Mouse (Mus musculus): ENCODE measurements around the gene Gse1. TPM values are rescaled to one million over a fixed set of nuclear protein-coding genes. Genes with fewer than 3 reads are reported as not detected.

Gene Gse1
- polyA plus RNA-seq, 1 experiment: 17.1 TPM

GRCm38 (mm10) chr8:120581329-120581728, 353.1 kb downstream of the Gse1 start:
- TF ChIP-seq GATA1 (IDR thresholded peaks at IDR 0.05; ENCODE audit: low read length): no peak
- no peak for TF ChIP-seq TAL1 (IDR thresholded peaks at IDR 0.05; ENCODE audit: low read length)
- Histone ChIP-seq H3K36me3 (ENCODE audit: control insufficient read depth) (peaks cover 94% of the 10 kb centered on the region), H3K4me3 (replicated peaks) (no peak overlapping the region), H3K4me1 (ENCODE audit: control insufficient read depth) (peaks cover 18% of the 10 kb centered on the region), H3K9me3 (ENCODE audit: control insufficient read depth, low read length) (peaks cover 17% of the 10 kb centered on the region), H3K27me3 (ENCODE audit: control insufficient read depth) (no peaks in the 10 kb centered on the region; the same call in 1 of the 2 replicates)

- H3K4me3 ChIP-seq (replicated peaks): no peak overlapping the region
- TF ChIP-seq GATA1 (IDR thresholded peaks at IDR 0.05; ENCODE audit: low read length): no peak
- TF ChIP-seq TAL1 (IDR thresholded peaks at IDR 0.05; ENCODE audit: low read length): no peak
- peaks cover 94% of the 10 kb centered on the region for H3K36me3 ChIP-seq (ENCODE audit: control insufficient read depth)
- H3K4me1 ChIP-seq (ENCODE audit: control insufficient read depth): peaks cover 22% of the 10 kb centered on the region
- no peaks in the 10 kb centered on the region; the same call in 1 of the 2 replicates for H3K27me3 ChIP-seq (ENCODE audit: control insufficient read depth)
- H3K9me3 ChIP-seq (ENCODE audit: control insufficient read depth, low read length): peaks cover 15% of the 10 kb centered on the region
Observed at GRCm38 (mm10) chr8:120581811-120582210, 353.6 kb downstream of the Gse1 start.

- no peaks in the 10 kb centered on the region for H3K9me3 ChIP-seq (ENCODE audit: control insufficient read depth, low read length)
- peaks cover 53% of the 10 kb centered on the region for H3K4me1 ChIP-seq (ENCODE audit: control insufficient read depth)
- H3K27me3 ChIP-seq (ENCODE audit: control insufficient read depth): no peaks in the 10 kb centered on the region
- no peak overlapping the region for H3K4me3 ChIP-seq (replicated peaks)
- peaks cover 66% of the 10 kb centered on the region for H3K36me3 ChIP-seq (ENCODE audit: control insufficient read depth)
- TF ChIP-seq TAL1 (IDR thresholded peaks at IDR 0.05; ENCODE audit: low read length) (no peak), GATA1 (IDR thresholded peaks at IDR 0.05; ENCODE audit: low read length) (no peak)
Observed at GRCm38 (mm10) chr8:120585521-120585920, 357.3 kb downstream of the Gse1 start.

GRCm38 (mm10) chr8:120588908-120589771, 360.9 kb downstream of the Gse1 start, which contains the start of gene Gins2:
Gene Gins2 (minus strand): TSS chr8:120589304.
- H3K27me3 ChIP-seq (ENCODE audit: control insufficient read depth): no peaks in the 10 kb centered on the region; the same call in 1 of the 2 replicates
- peak within 1 kb of the TSS; percentile 97 for H3K4me3 ChIP-seq (replicated peaks)
- peaks cover 43% of the 10 kb centered on the region for H3K4me1 ChIP-seq (ENCODE audit: control insufficient read depth)
- H3K9me3 ChIP-seq (ENCODE audit: control insufficient read depth, low read length): no peaks in the 10 kb centered on the region
- no peak for TF ChIP-seq TAL1 (IDR thresholded peaks at IDR 0.05; ENCODE audit: low read length)
- TF ChIP-seq GATA1 (IDR thresholded peaks at IDR 0.05; ENCODE audit: low read length): no peak
- peaks cover 35% of the 10 kb centered on the region for H3K36me3 ChIP-seq (ENCODE audit: control insufficient read depth)

- Histone ChIP-seq H3K27me3 (ENCODE audit: control insufficient read depth) (no peaks in the 10 kb centered on the region; the same call in 1 of the 2 replicates), H3K36me3 (ENCODE audit: control insufficient read depth) (peaks cover 27% of the 10 kb centered on the region), H3K9me3 (ENCODE audit: control insufficient read depth, low read length) (peaks cover 4% of the 10 kb centered on the region), H3K4me1 (ENCODE audit: control insufficient read depth) (peaks cover 39% of the 10 kb centered on the region), H3K4me3 (replicated peaks) (peak overlapping the region; percentile 97)
- TF ChIP-seq TAL1 (IDR thresholded peaks at IDR 0.05; ENCODE audit: low read length) (no peak), GATA1 (IDR thresholded peaks at IDR 0.05; ENCODE audit: low read length) (no peak)
Observed at GRCm38 (mm10) chr8:120589921-120590320, 361.7 kb downstream of the Gse1 start.

- peaks cover 10% of the 10 kb centered on the region for H3K36me3 ChIP-seq (ENCODE audit: control insufficient read depth)
- no peak overlapping the region for H3K4me3 ChIP-seq (replicated peaks)
- H3K4me1 ChIP-seq (ENCODE audit: control insufficient read depth): peaks cover 33% of the 10 kb centered on the region
- TF ChIP-seq TAL1 (IDR thresholded peaks at IDR 0.05; ENCODE audit: low read length): no peak
- TF ChIP-seq GATA1 (IDR thresholded peaks at IDR 0.05; ENCODE audit: low read length): no peak
- H3K9me3 ChIP-seq (ENCODE audit: control insufficient read depth, low read length): peaks cover 4% of the 10 kb centered on the region
- H3K27me3 ChIP-seq (ENCODE audit: control insufficient read depth): no peaks in the 10 kb centered on the region; the same call in none of the 2 replicates
Observed at GRCm38 (mm10) chr8:120591587-120592292, 363.5 kb downstream of the Gse1 start.

GRCm38 (mm10) chr8:120594571-120594970, 366.3 kb downstream of the Gse1 start:
- no peak overlapping the region for H3K4me3 ChIP-seq (replicated peaks)
- H3K4me1 ChIP-seq (ENCODE audit: control insufficient read depth): peaks cover 9% of the 10 kb centered on the region
- H3K36me3 ChIP-seq (ENCODE audit: control insufficient read depth): no peaks in the 10 kb centered on the region
- TF ChIP-seq GATA1 (IDR thresholded peaks at IDR 0.05; ENCODE audit: low read length) (no peak), TAL1 (IDR thresholded peaks at IDR 0.05; ENCODE audit: low read length) (no peak)
- H3K9me3 ChIP-seq (ENCODE audit: control insufficient read depth, low read length): peaks cover 4% of the 10 kb centered on the region
- H3K27me3 ChIP-seq (ENCODE audit: control insufficient read depth): peaks cover 8% of the 10 kb centered on the region

GRCm38 (mm10) chr8:120595963-120596362, 367.7 kb downstream of the Gse1 start:
- H3K9me3 ChIP-seq (ENCODE audit: control insufficient read depth, low read length): peaks cover 5% of the 10 kb centered on the region
- TF ChIP-seq TAL1 (IDR thresholded peaks at IDR 0.05; ENCODE audit: low read length) (no peak), GATA1 (IDR thresholded peaks at IDR 0.05; ENCODE audit: low read length) (no peak)
- H3K4me1 ChIP-seq (ENCODE audit: control insufficient read depth): peaks cover 2% of the 10 kb centered on the region
- no peaks in the 10 kb centered on the region for H3K36me3 ChIP-seq (ENCODE audit: control insufficient read depth)
- H3K4me3 ChIP-seq (replicated peaks): no peak overlapping the region
- H3K27me3 ChIP-seq (ENCODE audit: control insufficient read depth): peaks cover 8% of the 10 kb centered on the region

- Histone ChIP-seq H3K4me3 (replicated peaks) (no peak overlapping the region), H3K4me1 (ENCODE audit: control insufficient read depth) (peaks cover 2% of the 10 kb centered on the region; the same call in 1 of the 2 replicates), H3K27me3 (ENCODE audit: control insufficient read depth) (peaks cover 8% of the 10 kb centered on the region), H3K36me3 (ENCODE audit: control insufficient read depth) (no peaks in the 10 kb centered on the region), H3K9me3 (ENCODE audit: control insufficient read depth, low read length) (peaks cover 13% of the 10 kb centered on the region)
- no peak for TF ChIP-seq GATA1 (IDR thresholded peaks at IDR 0.05; ENCODE audit: low read length)
- no peak for TF ChIP-seq TAL1 (IDR thresholded peaks at IDR 0.05; ENCODE audit: low read length)
Observed at GRCm38 (mm10) chr8:120598579-120598978, 370.3 kb downstream of the Gse1 start.
